Mouse (Mus musculus) testis, adult 2 months (tissue): ENCODE measurements at regions not wholly inside any gene's neighbourhood (a gene's known extent, or its start where the extent isn't known, plus 50 kb on each side); places are given as distances from the start of the nearest gene placed in this dataset.

ENCODE experiments used
- CTCF ChIP-seq: fragments of 200-500 bp; IDR thresholded peaks from 2 replicates; pipeline ENCODE4 v1.5.1; 2012; ENCODE audit warnings: low read depth, mild to moderate bottlenecking, inconsistent platforms, low read length, moderate library complexity; ENCODE audit not compliant: control insufficient read depth, insufficient read depth, insufficient replicate concordance
- POLR2A ChIP-seq: fragments of 200-500 bp; IDR thresholded peaks from 2 replicates; pipeline ENCODE4 v1.6.1; 2012; ENCODE audit warnings: low read depth, mild to moderate bottlenecking, inconsistent platforms, low read length, moderate library complexity; ENCODE audit not compliant: control insufficient read depth

- TF ChIP-seq CTCF (no peak), POLR2A (no peak)
Measured at GRCm38 (mm10) chr2:160440236-160440635, 73.4 kb upstream of the Mafb start.
